Mouse (Mus musculus) midbrain, embryonic 15.5 days (tissue): ENCODE results near the gene Wdfy3. TPM values are rescaled to one million over a fixed set of nuclear protein-coding genes. Genes with fewer than 3 reads are reported as not detected.

Source experiments
- ATAC-seq: fragments of 200-750 bp; cut with Nextera tagmentation; replicated peaks from 2 replicates; pipeline ENCODE4 v1.8.0; 2017; ENCODE audit warnings: moderate TSS enrichment
- H3K27ac ChIP-seq: fragments of 300-500 bp; sonication (generic); 2 replicates; pipeline ENCODE4 v1.5.1; 2015; ENCODE audit warnings: mild to moderate bottlenecking, inconsistent platforms
- H3K27me3 ChIP-seq: fragments of 300-500 bp; sonication (generic); replicated peaks from 2 replicates; pipeline ENCODE4 v1.6.1; 2015; ENCODE audit warnings: inconsistent platforms
- H3K36me3 ChIP-seq: fragments of 300-500 bp; sonication (generic); replicated peaks from 2 replicates; pipeline ENCODE4 v1.6.1; 2015; ENCODE audit warnings: inconsistent platforms
- H3K4me1 ChIP-seq: fragments of 300-500 bp; sonication (generic); 2 replicates; pipeline ENCODE4 v1.6.1; 2015; ENCODE audit warnings: inconsistent platforms
- H3K4me2 ChIP-seq: fragments of 300-500 bp; sonication (generic); 2 replicates; pipeline ENCODE4 v1.6.1; 2015; ENCODE audit warnings: inconsistent platforms, mild to moderate bottlenecking, moderate library complexity
- H3K4me3 ChIP-seq: fragments of 300-500 bp; sonication (generic); 2 replicates; pipeline ENCODE4 v1.5.1; 2015; ENCODE audit warnings: mild to moderate bottlenecking, inconsistent platforms
- H3K9ac ChIP-seq: fragments of 300-500 bp; sonication (generic); 2 replicates; pipeline ENCODE4 v1.6.1; 2015; ENCODE audit warnings: mild to moderate bottlenecking, inconsistent platforms
- H3K9me3 ChIP-seq: fragments of 300-500 bp; sonication (generic); 2 replicates; pipeline ENCODE4 v1.6.1; 2016; ENCODE audit warnings: inconsistent platforms
- WGBS: fragments of 180-500 bp; shearing (Covaris S2); methylation state at CpG from one replicate; pipeline ENCODE4 v1.1.7; 2015; ENCODE audit warnings: mixed read lengths; 5-methylcytosine and 5-hydroxymethylcytosine counted together
- polyA plus RNA-seq: library from polyadenylated mRNA; unstranded; fragments of >200 nt; fragmentation: Nextera tagmentation; extraction: Ambion mirVana; gene quantifications from 2 replicates; pipeline ENCODE4 v1.2.1, GENCODE M21; 2015

Wdfy3 gene
- polyA plus RNA-seq, 1 experiment from 2014 or later, result 33.5 TPM

DNA sequence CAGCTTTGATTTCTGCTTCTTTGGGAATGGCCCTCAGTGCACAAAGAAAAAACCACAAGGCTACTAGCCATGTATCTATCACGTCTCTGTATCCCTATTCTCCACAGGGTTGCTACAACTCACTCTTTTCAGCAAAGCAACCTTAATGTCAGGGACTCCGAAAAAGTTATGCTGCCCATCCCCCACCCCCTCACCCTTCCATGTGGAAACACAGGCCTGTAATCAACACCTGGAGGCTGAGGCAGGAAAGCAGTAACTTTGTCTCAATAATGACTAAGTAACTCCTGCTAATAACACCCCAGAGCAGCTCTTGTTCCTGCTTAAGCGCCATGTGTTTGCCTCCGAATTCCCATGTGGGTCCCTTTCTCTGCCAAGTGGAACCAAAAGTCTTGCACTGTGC is 17.3 kb downstream of the Wdfy3 start:
- Histone ChIP-seq H3K4me1 (peaks cover 22% of the 10 kb centered on the region), H3K4me3 (no peak overlapping the region), H3K4me2 (no peak overlapping the region), H3K9ac (no peak overlapping the region), H3K9me3 (no peaks in the 10 kb centered on the region), H3K27me3 (no peaks in the 10 kb centered on the region), H3K36me3 (no peaks in the 10 kb centered on the region), H3K27ac (no peak overlapping the region)
- 85% methylated on average over 4 of the region's 4 CpGs for WGBS
- ATAC-seq, result no peak

- H3K4me2 ChIP-seq, result no peak overlapping the region
- WGBS, result 97% methylated on average over 1 of the region's 1 CpGs
- no peaks in the 10 kb centered on the region for H3K9me3 ChIP-seq
- H3K4me3 ChIP-seq, result no peak overlapping the region
- no peak for ATAC-seq
- H3K27me3 ChIP-seq, result no peaks in the 10 kb centered on the region
- no peaks in the 10 kb centered on the region for H3K36me3 ChIP-seq
- no peak overlapping the region for H3K27ac ChIP-seq
- peaks cover 12% of the 10 kb centered on the region for H3K4me1 ChIP-seq
- no peak overlapping the region for H3K9ac ChIP-seq
Measured at GRCm38 (mm10) chr5:102050677-102051076, 19.0 kb downstream of the Wdfy3 start.

DNA sequence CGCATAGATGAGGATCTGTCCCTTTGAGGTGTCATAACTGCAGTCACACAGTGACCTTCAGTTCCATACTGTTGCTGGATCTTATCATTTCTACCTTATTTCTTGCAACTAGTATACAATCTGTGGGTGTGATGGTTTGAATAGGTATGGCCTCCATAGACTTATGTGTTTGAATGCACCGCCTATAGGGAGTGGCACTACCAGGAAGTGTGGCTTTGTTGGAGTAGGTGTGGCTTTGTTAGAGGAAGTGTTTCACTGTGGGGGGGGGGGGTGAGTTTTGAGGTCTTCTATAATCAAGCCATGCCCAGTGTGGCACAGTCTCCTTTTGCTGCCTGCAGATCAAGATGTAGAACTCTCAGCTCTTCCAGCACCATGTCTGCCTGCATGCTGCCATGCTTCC is 21.3 kb downstream of the Wdfy3 start:
- Histone ChIP-seq H3K36me3 (no peaks in the 10 kb centered on the region), H3K27ac (no peak overlapping the region), H3K9ac (no peak overlapping the region), H3K9me3 (no peaks in the 10 kb centered on the region), H3K27me3 (no peaks in the 10 kb centered on the region), H3K4me2 (no peak overlapping the region), H3K4me3 (no peak overlapping the region), H3K4me1 (no peaks in the 10 kb centered on the region)
- 0 out of 2 replicates have a peak, but pooled peaks have one; percentile 7 for ATAC-seq
- WGBS, result 99% methylated on average over 2 of the region's 2 CpGs

GRCm38 (mm10) chr5:102046617-102047116 is 23.1 kb downstream of the Wdfy3 start:
- Histone ChIP-seq H3K9ac (no peak overlapping the region), H3K36me3 (no peaks in the 10 kb centered on the region), H3K4me1 (no peaks in the 10 kb centered on the region), H3K27me3 (no peaks in the 10 kb centered on the region), H3K9me3 (no peaks in the 10 kb centered on the region), H3K4me2 (no peak overlapping the region), H3K4me3 (no peak overlapping the region), H3K27ac (no peak overlapping the region)
- WGBS, result 90% methylated on average over 8 of the region's 8 CpGs
- 0 out of 2 replicates have a peak, but pooled peaks have one; percentile 20 for ATAC-seq

GRCm38 (mm10) chr5:102045636-102046616 is 23.8 kb downstream of the Wdfy3 start:
- H3K4me2 ChIP-seq, result no peak overlapping the region
- H3K4me3 ChIP-seq, result no peak overlapping the region
- no peak overlapping the region for H3K27ac ChIP-seq
- 81% methylated on average over 13 of the region's 13 CpGs for WGBS
- H3K27me3 ChIP-seq, result no peaks in the 10 kb centered on the region
- peaks cover 5% of the 10 kb centered on the region; the same call in 1 of the 2 replicates for H3K36me3 ChIP-seq
- no peaks in the 10 kb centered on the region for H3K9me3 ChIP-seq
- no peak overlapping the region for H3K9ac ChIP-seq
- ATAC-seq, result peak; percentile 32; the same call in 1 of the 2 replicates
- no peaks in the 10 kb centered on the region for H3K4me1 ChIP-seq

GRCm38 (mm10) chr5:102045177-102045576 is 24.5 kb downstream of the Wdfy3 start:
- Histone ChIP-seq H3K4me3 (no peak overlapping the region), H3K27me3 (no peaks in the 10 kb centered on the region), H3K27ac (no peak overlapping the region), H3K9ac (no peak overlapping the region), H3K4me2 (no peak overlapping the region), H3K4me1 (no peaks in the 10 kb centered on the region), H3K36me3 (peaks cover 9% of the 10 kb centered on the region; the same call in 1 of the 2 replicates), H3K9me3 (no peaks in the 10 kb centered on the region)
- 92% methylated on average over 8 of the region's 8 CpGs for WGBS
- no peak for ATAC-seq

GRCm38 (mm10) chr5:102033281-102033680 is 36.4 kb downstream of the Wdfy3 start:
- Histone ChIP-seq H3K36me3 (peaks cover 39% of the 10 kb centered on the region), H3K27ac (no peak overlapping the region), H3K9me3 (no peaks in the 10 kb centered on the region), H3K4me2 (no peak overlapping the region), H3K4me3 (no peak overlapping the region), H3K9ac (no peak overlapping the region), H3K27me3 (no peaks in the 10 kb centered on the region), H3K4me1 (no peaks in the 10 kb centered on the region; the same call in 1 of the 2 replicates)
- ATAC-seq, result no peak
- 92% methylated on average over 8 of the region's 8 CpGs for WGBS

GRCm38 (mm10) chr5:102032594-102033240 is 37.0 kb downstream of the Wdfy3 start:
- H3K4me3 ChIP-seq, result no peak overlapping the region
- 83% methylated on average over 22 of the region's 22 CpGs for WGBS
- H3K4me2 ChIP-seq, result no peak overlapping the region
- no peaks in the 10 kb centered on the region for H3K27me3 ChIP-seq
- no peaks in the 10 kb centered on the region for H3K9me3 ChIP-seq
- no peaks in the 10 kb centered on the region; the same call in 1 of the 2 replicates for H3K4me1 ChIP-seq
- peak; percentile 55; the same call in 1 of the 2 replicates for ATAC-seq
- H3K36me3 ChIP-seq, result peaks cover 40% of the 10 kb centered on the region
- 0 out of 2 replicates have a peak overlapping the region, but pooled peaks have one; percentile 13 for H3K27ac ChIP-seq
- H3K9ac ChIP-seq, result no peak overlapping the region

- H3K27me3 ChIP-seq, result no peaks in the 10 kb centered on the region
- peaks cover 44% of the 10 kb centered on the region for H3K36me3 ChIP-seq
- no peak overlapping the region for H3K4me2 ChIP-seq
Measured at GRCm38 (mm10) chr5:102032191-102032590, 37.5 kb downstream of the Wdfy3 start.

DNA sequence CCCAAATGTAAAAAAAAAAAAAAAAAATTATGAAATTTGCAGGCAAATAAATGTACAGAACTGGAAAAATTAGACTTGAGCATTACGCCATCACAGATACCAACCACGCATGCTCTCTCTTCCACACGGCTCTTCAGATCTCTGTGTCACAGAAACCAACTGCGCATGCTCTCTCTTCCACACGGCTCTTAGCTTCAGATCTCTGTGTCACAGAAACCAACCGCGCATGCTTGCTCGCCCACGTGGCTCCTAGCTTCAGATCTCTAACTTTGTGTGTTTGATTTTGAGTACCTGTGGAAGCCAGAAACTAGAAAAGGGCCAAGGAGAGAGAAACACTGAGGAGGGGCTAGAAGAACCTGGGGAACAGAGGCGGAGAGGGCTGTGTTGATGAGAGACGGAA is 46.3 kb downstream of the Wdfy3 start:
- peaks cover 8% of the 10 kb centered on the region; the same call in 1 of the 2 replicates for H3K36me3 ChIP-seq
- WGBS, result 94% methylated on average over 11 of the region's 11 CpGs

More at GRCm38 (mm10) chr5:102032191-102032590, 37.5 kb downstream of the Wdfy3 start:
- Histone ChIP-seq H3K4me1 (no peaks in the 10 kb centered on the region; the same call in 1 of the 2 replicates), H3K9ac (no peak overlapping the region), H3K4me3 (no peak overlapping the region), H3K9me3 (no peaks in the 10 kb centered on the region), H3K27ac (peak overlapping the region; percentile 13; the same call in 1 of the 2 replicates)
- peak; percentile 46; the same call in 1 of the 2 replicates for ATAC-seq
- WGBS, result 68% methylated on average over 3 of the region's 3 CpGs

DNA sequence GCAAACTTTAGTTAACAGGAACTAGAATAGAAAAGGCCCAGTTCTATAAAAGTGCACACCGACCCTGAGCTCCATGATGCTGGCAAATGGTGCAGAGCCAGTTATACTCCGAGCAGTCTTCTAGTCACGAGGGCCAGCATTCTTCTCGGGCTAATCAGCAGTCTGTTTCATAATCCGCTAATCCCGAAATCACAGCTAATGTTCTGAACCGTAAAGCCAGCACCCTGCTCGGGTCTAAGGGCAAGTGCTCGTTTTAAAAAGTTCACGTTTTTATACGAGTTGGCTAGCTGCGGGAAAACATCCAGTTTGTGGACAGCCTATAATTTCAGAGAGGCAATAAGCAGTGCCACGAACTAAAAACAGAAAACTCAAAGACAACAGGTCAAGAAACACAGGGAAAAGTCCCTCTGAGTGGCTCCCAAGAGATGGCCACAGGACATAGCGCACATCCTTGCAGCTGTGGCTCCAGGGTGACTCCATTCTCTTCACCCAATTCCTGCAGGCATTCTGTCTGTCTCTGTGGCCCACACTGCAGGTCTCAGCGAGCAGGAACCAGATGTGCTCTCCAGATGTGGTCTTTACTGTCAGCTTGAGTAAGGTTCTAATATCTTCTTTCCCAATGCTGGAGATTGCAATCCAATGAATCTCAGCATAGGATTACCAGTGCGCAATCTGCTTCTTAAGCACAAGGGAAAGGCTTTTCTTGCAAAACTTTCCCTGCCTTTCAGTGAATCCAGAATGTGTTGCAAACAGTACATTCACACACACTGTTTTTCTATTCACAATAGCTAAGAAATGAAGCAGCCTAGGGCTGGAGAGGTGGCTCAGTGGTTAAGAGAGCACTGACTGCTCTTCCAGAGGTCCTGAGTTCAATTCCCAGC is 47.5 kb downstream of the Wdfy3 start:
- Histone ChIP-seq H3K4me3 (no peak overlapping the region), H3K27me3 (no peaks in the 10 kb centered on the region), H3K9me3 (no peaks in the 10 kb centered on the region), H3K4me1 (no peaks in the 10 kb centered on the region), H3K4me2 (no peak overlapping the region), H3K9ac (no peak overlapping the region), H3K27ac (no peak overlapping the region), H3K36me3 (peaks cover 3% of the 10 kb centered on the region; the same call in 1 of the 2 replicates)
- ATAC-seq, result no peak
- 79% methylated on average over 16 of the region's 16 CpGs for WGBS

More for the DNA sequence above, 46.3 kb downstream of the Wdfy3 start:
- no peaks in the 10 kb centered on the region for H3K9me3 ChIP-seq
- H3K9ac ChIP-seq, result no peak overlapping the region
- no peak overlapping the region for H3K4me2 ChIP-seq
- H3K27me3 ChIP-seq, result no peaks in the 10 kb centered on the region
- no peak overlapping the region for H3K27ac ChIP-seq
- no peak for ATAC-seq
- H3K4me3 ChIP-seq, result no peak overlapping the region
- H3K4me1 ChIP-seq, result no peaks in the 10 kb centered on the region
